8 mouse cellular contexts compared by ENCODE assay signal in the genomic region with DNA sequence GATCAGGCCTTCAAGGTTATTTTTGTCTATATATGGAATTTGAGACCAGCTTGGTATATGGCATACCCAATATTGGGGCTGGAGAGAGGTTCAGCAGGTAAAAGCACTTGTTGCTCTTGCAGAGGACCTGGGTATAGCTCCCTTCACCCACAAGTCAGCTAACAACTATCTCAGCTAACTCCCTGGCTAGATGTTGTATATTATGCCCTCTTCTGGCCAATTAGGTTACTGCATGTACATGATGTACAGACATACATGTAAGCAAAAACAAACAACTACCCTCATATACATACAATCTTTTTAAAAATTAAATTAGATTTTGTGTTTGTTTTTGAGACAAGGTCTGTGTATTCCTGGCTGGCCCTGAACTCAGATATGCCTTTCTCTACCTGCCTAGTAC. TPM values are rescaled to one million over a fixed set of nuclear protein-coding genes. Genes with fewer than 3 reads are reported as not detected.
DNase-seq lines count a peak whose midpoint lies in the region; ATAC-seq and TF ChIP-seq lines count a peak whose summit lies in the region.

No protein-coding gene starts in this region.

- in situ Hi-C loops in CH12.LX (cut with MboI; ENCODE audit: low pct_ligation_motif_present, low pct_unique_long_range_greater_than_20kb, low sequenced_read_pairs): loop anchor here (10.0 kb wide), 1 partner anchor 155 kb away; no protein-coding TSS in a partner anchor

- peak; percentile 27 for TF ChIP-seq RAD21 in CH12.LX (IDR thresholded peaks at IDR 0.05; ENCODE audit: low read depth, low read length)

- no peaks in the 10 kb centered on the region for H3K9me3 ChIP-seq in CH12.LX (replicated peaks; ENCODE audit: low read length)
- H3K9me3 ChIP-seq in embryonic facial prominence, embryonic 10.5 days: no peaks in the 10 kb centered on the region
- no peaks in the 10 kb centered on the region for H3K9me3 ChIP-seq in intestine, embryonic 16.5 days (ENCODE audit: control insufficient read depth, low read length)

- DNase-seq in gastrocnemius, adult 2 months: no peak
- no peak for DNase-seq in gastrocnemius, postnatal 25 days
- peak; percentile 74 for DNase-seq in CH12.LX (ENCODE audit: extremely low read depth)
- DNase-seq in embryonic facial prominence, embryonic 10.5 days (ENCODE audit: low spot score): no peak
- DNase-seq in naive thymus-derived CD4-positive, alpha-beta T cell, adult 2 months (ENCODE audit: low read depth): peak; percentile 88
- no peak for DNase-seq in thymus, adult 2 months
- DNase-seq in frontal cortex, postnatal 14 days (ENCODE audit: low spot score in 2 of 2): no peak

- H3K79me2 ChIP-seq in CH12.LX (replicated peaks; ENCODE audit: control insufficient read depth, extremely low read depth, insufficient read depth, poor library complexity, severe bottlenecking): peaks cover 34% of the 10 kb centered on the region

- peak; percentile 70 for TF ChIP-seq CTCF in gastrocnemius, adult 2 months (IDR thresholded peaks at IDR 0.05)
- peak; percentile 58 to 63 for TF ChIP-seq CTCF in CH12.LX (conservative IDR thresholded peaks at IDR 0.05 in 1 of 2, IDR thresholded peaks at IDR 0.05 in 1 of 2; ENCODE audit: low read depth in 2 of 2, low read length in 2 of 2)
- TF ChIP-seq CTCF in thymus, adult 2 months (IDR thresholded peaks at IDR 0.05; ENCODE audit: borderline replicate concordance, control insufficient read depth, extremely low read depth, insufficient read depth, low read length, poor library complexity): no peak

- peak overlapping the region; percentile 71 for H3K4me3 ChIP-seq in gastrocnemius, adult 2 months
- no peak overlapping the region for H3K4me3 ChIP-seq in CH12.LX (replicated peaks in 1 of 3; ENCODE audit: low read depth in 2 of 3, low read length in 2 of 3, poor library complexity in 1 of 3)
- peak overlapping the region; percentile 92; the same call in 1 of the 2 replicates for H3K4me3 ChIP-seq in embryonic facial prominence, embryonic 10.5 days
- H3K4me3 ChIP-seq in intestine, embryonic 16.5 days (ENCODE audit: low read length): peak overlapping the region; percentile 78; the same call in 1 of the 2 replicates
- no peak overlapping the region for H3K4me3 ChIP-seq in thymus, adult 2 months (ENCODE audit: control insufficient read depth, insufficient read depth, low read length)

- intact Hi-C loops in gastrocnemius, adult 2 months (cut with DNase I): loop anchor here (5.0 kb wide), 2 partner anchors 137 to 152 kb away; a partner anchor contains a TSS

- dilution Hi-C loops in CH12.LX (cut with MboI; ENCODE audit: extremely low pct_ligation_motif_present, extremely low pct_unique_long_range_greater_than_20kb, low sequenced_read_pairs): no loop called here

- H3K4me1 ChIP-seq in CH12.LX (ENCODE audit: control insufficient read depth in 1 of 2, insufficient read depth in 2 of 2): peaks cover 4 to 34% of the 10 kb centered on the region in 2 experiments
- peaks cover 22% of the 10 kb centered on the region for H3K4me1 ChIP-seq in embryonic facial prominence, embryonic 10.5 days
- peaks cover 18% of the 10 kb centered on the region for H3K4me1 ChIP-seq in intestine, embryonic 16.5 days (ENCODE audit: control insufficient read depth, insufficient read depth, low read length)
- peaks cover 11% of the 10 kb centered on the region for H3K4me1 ChIP-seq in thymus, adult 2 months (replicated peaks; ENCODE audit: control insufficient read depth, insufficient read depth, low read length)

- peaks cover 19 to 42% of the 10 kb centered on the region in 2 experiments for H3K36me3 ChIP-seq in CH12.LX (replicated peaks in 1 of 2; ENCODE audit: control insufficient read depth in 1 of 2, insufficient read depth in 1 of 2, low read length in 1 of 2)
- peaks cover 25% of the 10 kb centered on the region for H3K36me3 ChIP-seq in embryonic facial prominence, embryonic 10.5 days (replicated peaks)
- H3K36me3 ChIP-seq in intestine, embryonic 16.5 days (ENCODE audit: control insufficient read depth, insufficient read depth, low read length): peaks cover 6% of the 10 kb centered on the region
- H3K36me3 ChIP-seq in thymus, adult 2 months (ENCODE audit: control insufficient read depth, insufficient read depth, low read length): 0 out of 2 replicates have a peak, but pooled peaks cover under 1% of the 10 kb centered on the region

- H3K4me2 ChIP-seq in CH12.LX (ENCODE audit: insufficient read depth, low read depth, poor library complexity, severe bottlenecking): peak overlapping the region; percentile 85
- peak overlapping the region; percentile 90 for H3K4me2 ChIP-seq in intestine, embryonic 16.5 days (ENCODE audit: low read depth, low read length)

- TF ChIP-seq EP300 in CH12.LX (IDR thresholded peaks at IDR 0.05; ENCODE audit: low read length): no peak

- no peak for ATAC-seq in intestine, embryonic 16.5 days

- peak overlapping the region; percentile 98 for H3K27ac ChIP-seq in gastrocnemius, adult 2 months
- H3K27ac ChIP-seq in CH12.LX (ENCODE audit: insufficient read depth, low read depth): no peak overlapping the region
- no peak overlapping the region for H3K27ac ChIP-seq in embryonic facial prominence, embryonic 10.5 days (replicated peaks)
- no peak overlapping the region for H3K27ac ChIP-seq in intestine, embryonic 16.5 days (ENCODE audit: low read length)
- H3K27ac ChIP-seq in thymus, adult 2 months (ENCODE audit: control insufficient read depth, insufficient read depth, low read length): no peak overlapping the region

- no peak for TF ChIP-seq POLR2A in CH12.LX (IDR thresholded peaks at IDR 0.05; ENCODE audit: low read depth, low read length)
- TF ChIP-seq POLR2A in thymus, adult 2 months (IDR thresholded peaks at IDR 0.05; ENCODE audit: control insufficient read depth, extremely low read depth, insufficient read depth, low read length, poor library complexity): no peak

- no peak overlapping the region for H3K9ac ChIP-seq in CH12.LX (ENCODE audit: insufficient read depth, low read depth)
- H3K9ac ChIP-seq in intestine, embryonic 16.5 days (ENCODE audit: low read depth, low read length): peak overlapping the region; percentile 90; the same call in 1 of the 2 replicates

- H3K27me3 ChIP-seq in CH12.LX (replicated peaks): no peaks in the 10 kb centered on the region
- H3K27me3 ChIP-seq in embryonic facial prominence, embryonic 10.5 days (replicated peaks; ENCODE audit: low read depth, poor library complexity, severe bottlenecking): no peaks in the 10 kb centered on the region
- H3K27me3 ChIP-seq in intestine, embryonic 16.5 days (replicated peaks; ENCODE audit: control insufficient read depth, insufficient read depth, low read length): no peaks in the 10 kb centered on the region
- no peaks in the 10 kb centered on the region for H3K27me3 ChIP-seq in thymus, adult 2 months (ENCODE audit: control insufficient read depth, insufficient read depth, low read length)

TF ChIP-seq in CH12.LX, 34 proteins besides CTCF, POLR2A, EP300 and RAD21:
- TF ChIP-seq UBTF (IDR thresholded peaks at IDR 0.05; ENCODE audit: low read depth, low read length) (no peak), ELF1 (IDR thresholded peaks at IDR 0.05; ENCODE audit: low read depth, low read length) (no peak), JUND (conservative IDR thresholded peaks at IDR 0.05; ENCODE audit: low read depth, low read length) (0 out of 2 replicates have a peak, but pooled peaks have one; percentile 19), SMC3 (IDR thresholded peaks at IDR 0.05; ENCODE audit: low read depth, low read length) (peak; percentile 34)

RNA-seq across cellular contexts. Expression of a gene that starts 1.7 kb away (rescaled TPM):
- 100 to 1,000 TPM; 118 to 175 TPM for total RNA-seq in gastrocnemius, adult 2 months (2021)
- total RNA-seq in gastrocnemius, postnatal 25 days (2021): 100 to 1,000 TPM; 112 to 120 TPM
- 295 and 327 TPM in 2 replicates for total RNA-seq in CH12.LX (2012; rRNA removed)
- total RNA-seq in CH12.LX (2014; rRNA removed): 437 and 491 TPM in 2 replicates
- polyA plus RNA-seq in CH12.LX (2012; ENCODE audit: insufficient read length, low read depth): 344 and 410 TPM in 2 replicates
- polyA plus RNA-seq in embryonic facial prominence, embryonic 10.5 days (2016; fragmentation: Nextera tagmentation; extraction: Ambion mirVana): 522 and 535 TPM in 2 replicates
- polyA plus RNA-seq in intestine, embryonic 16.5 days (2015; fragmentation: Nextera tagmentation; extraction: Ambion mirVana): 342 and 377 TPM in 2 replicates
- polyA plus RNA-seq in thymus, adult 2 months (2012; rRNA removed): 147 and 168 TPM in 2 replicates

RNA-seq across cellular contexts. Expression of a gene that starts 2.4 kb away (rescaled TPM):
- 10 to 100 TPM; 56.0 to 62.9 TPM for total RNA-seq in gastrocnemius, adult 2 months (2021)
- total RNA-seq in gastrocnemius, postnatal 25 days (2021): 10 to 100 TPM; 53.5 to 57.4 TPM
- total RNA-seq in CH12.LX (2012; rRNA removed) (21.2 and 23.0 TPM in 2 replicates), CH12.LX (2014; rRNA removed) (15.4 and 17.0 TPM in 2 replicates)
- 27.1 and 31.3 TPM in 2 replicates for polyA plus RNA-seq in CH12.LX (2012; ENCODE audit: insufficient read length, low read depth)
- polyA plus RNA-seq in embryonic facial prominence, embryonic 10.5 days (2016; fragmentation: Nextera tagmentation; extraction: Ambion mirVana): 20.2 and 22.5 TPM in 2 replicates
- 21.5 and 21.6 TPM in 2 replicates for polyA plus RNA-seq in intestine, embryonic 16.5 days (2015; fragmentation: Nextera tagmentation; extraction: Ambion mirVana)
- polyA plus RNA-seq in thymus, adult 2 months (2012; rRNA removed): 36.6 and 37.5 TPM in 2 replicates

RNA-seq across cellular contexts. Expression of a gene that starts 29.6 kb away (rescaled TPM):
- total RNA-seq in gastrocnemius, adult 2 months (2021): 10 to 100 TPM in 1 of 2 experiments, 1 to 10 TPM in 1; 9.8 to 12.9 TPM
- 10 to 100 TPM; 12.0 to 13.0 TPM for total RNA-seq in gastrocnemius, postnatal 25 days (2021)
- total RNA-seq in CH12.LX (2012; rRNA removed) (45.0 and 47.2 TPM in 2 replicates), CH12.LX (2014; rRNA removed) (35.7 and 39.8 TPM in 2 replicates)
- polyA plus RNA-seq in CH12.LX (2012; ENCODE audit: insufficient read length, low read depth): 33.6 and 33.7 TPM in 2 replicates
- 74.7 and 84.0 TPM in 2 replicates for polyA plus RNA-seq in embryonic facial prominence, embryonic 10.5 days (2016; fragmentation: Nextera tagmentation; extraction: Ambion mirVana)
- polyA plus RNA-seq in intestine, embryonic 16.5 days (2015; fragmentation: Nextera tagmentation; extraction: Ambion mirVana): 72.4 and 74.4 TPM in 2 replicates
- polyA plus RNA-seq in thymus, adult 2 months (2012; rRNA removed): 109 and 127 TPM in 2 replicates

RNA-seq across cellular contexts. Expression of a gene that starts 53.2 kb away (rescaled TPM):
- total RNA-seq in gastrocnemius, adult 2 months (2021): 10 to 100 TPM; 11.5 TPM
- total RNA-seq in gastrocnemius, postnatal 25 days (2021): 10 to 100 TPM; 13.7 to 14.7 TPM
- total RNA-seq in CH12.LX (2012; rRNA removed): 16.0 and 16.7 TPM in 2 replicates
- 12.3 and 13.6 TPM in 2 replicates for total RNA-seq in CH12.LX (2014; rRNA removed)
- polyA plus RNA-seq in CH12.LX (2012; ENCODE audit: insufficient read length, low read depth): 13.1 and 16.0 TPM in 2 replicates
- 22.4 and 22.5 TPM in 2 replicates for polyA plus RNA-seq in embryonic facial prominence, embryonic 10.5 days (2016; fragmentation: Nextera tagmentation; extraction: Ambion mirVana)
- polyA plus RNA-seq in intestine, embryonic 16.5 days (2015; fragmentation: Nextera tagmentation; extraction: Ambion mirVana): 26.7 and 26.9 TPM in 2 replicates
- 36.4 and 42.1 TPM in 2 replicates for polyA plus RNA-seq in thymus, adult 2 months (2012; rRNA removed)

Comparison
In these comparisons a context has a peak if more than half of its experiments do, and no peak if none do; other contexts are left out.
1. DNase-seq: peak in CH12.LX (single experiment) and naive thymus-derived CD4-positive, alpha-beta T cell, adult 2 months (single experiment); none in gastrocnemius, adult 2 months (single experiment), gastrocnemius, postnatal 25 days (single experiment), embryonic facial prominence, embryonic 10.5 days (single experiment), thymus, adult 2 months (single experiment) and frontal cortex, postnatal 14 days (0 of 2).
2. H3K4me3 ChIP-seq: peak in gastrocnemius, adult 2 months (single experiment), embryonic facial prominence, embryonic 10.5 days (single experiment) and intestine, embryonic 16.5 days (single experiment); none in CH12.LX (0 of 3) and thymus, adult 2 months (single experiment).